Mouse (Mus musculus): ENCODE results near the gene Slmap. TPM values are rescaled to one million over a fixed set of nuclear protein-coding genes. Genes with fewer than 3 reads are reported as not detected.

The Slmap gene
- polyA plus RNA-seq, 1 experiment from 2014 or later, result 17.2 TPM

GRCm38 (mm10) chr14:26488329-26489020 is 46.3 kb downstream of the Slmap start:
- no peaks in the 10 kb centered on the region for H3K36me3 ChIP-seq
- no peaks in the 10 kb centered on the region for H3K9me3 ChIP-seq (replicated peaks)
- H3K27me3 ChIP-seq (ENCODE audit: low read depth, poor library complexity, severe bottlenecking), result no peaks in the 10 kb centered on the region
- no peak for DNase-seq (ENCODE audit: low spot score)
- no peak overlapping the region for H3K27ac ChIP-seq
- no peaks in the 10 kb centered on the region for H3K4me1 ChIP-seq
- WGBS, result 70% methylated on average over 9 of the region's 9 CpGs
- H3K4me3 ChIP-seq, result no peak overlapping the region

DNA sequence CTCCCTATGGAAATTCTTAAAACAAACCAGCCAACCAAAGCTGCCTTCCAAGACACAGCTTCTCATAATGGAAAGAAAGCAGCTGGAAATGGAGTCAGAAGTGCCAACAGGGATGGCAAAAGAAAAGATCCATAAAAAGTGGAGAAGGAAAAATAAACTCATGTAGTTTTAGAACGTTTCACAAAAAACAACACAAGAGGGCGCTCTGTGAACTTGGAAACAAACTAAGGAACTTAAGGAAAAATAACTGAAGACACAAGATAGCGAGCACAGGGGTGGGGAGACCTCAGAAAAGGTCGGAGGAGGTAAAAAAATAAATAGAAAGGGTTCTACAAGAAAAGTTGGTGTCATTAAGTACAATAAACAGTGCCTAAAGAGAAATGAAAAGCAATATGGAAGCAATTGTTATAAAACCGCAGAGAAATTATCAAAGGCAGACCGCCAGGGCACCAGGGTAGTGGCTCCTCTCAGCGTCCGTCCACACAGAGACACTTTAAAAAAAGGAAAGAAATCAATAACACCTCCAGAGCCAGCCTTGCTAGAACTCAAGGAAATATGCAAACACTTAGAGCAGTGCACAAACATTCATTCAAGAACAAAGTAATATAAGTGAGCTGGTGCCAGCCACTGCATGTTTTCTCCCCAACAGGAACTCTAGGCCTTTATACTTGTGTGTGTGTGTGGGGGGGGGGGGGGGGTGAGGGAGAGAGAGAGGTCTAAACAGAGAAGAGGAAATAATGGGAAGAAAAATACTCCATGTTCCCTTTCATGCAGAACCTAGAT is 48.1 kb downstream of the Slmap start:
- H3K4me3 ChIP-seq, result no peak overlapping the region
- no peak for DNase-seq (ENCODE audit: low spot score)
- no peaks in the 10 kb centered on the region for H3K4me1 ChIP-seq
- H3K36me3 ChIP-seq, result no peaks in the 10 kb centered on the region
- no peak overlapping the region for H3K27ac ChIP-seq
- H3K27me3 ChIP-seq (ENCODE audit: low read depth, poor library complexity, severe bottlenecking), result no peaks in the 10 kb centered on the region
- WGBS, result 58% methylated on average over 8 of the region's 8 CpGs
- H3K9me3 ChIP-seq (replicated peaks), result no peaks in the 10 kb centered on the region

GRCm38 (mm10) chr14:26481457-26481856 is 53.3 kb downstream of the Slmap start:
- Histone ChIP-seq H3K27me3 (ENCODE audit: low read depth, poor library complexity, severe bottlenecking) (no peaks in the 10 kb centered on the region), H3K36me3 (no peaks in the 10 kb centered on the region), H3K9me3 (replicated peaks) (no peaks in the 10 kb centered on the region), H3K4me1 (no peaks in the 10 kb centered on the region), H3K27ac (no peak overlapping the region), H3K4me3 (no peak overlapping the region)
- no peak for DNase-seq (ENCODE audit: low spot score)
- WGBS, result 92% methylated on average over 1 of the region's 1 CpGs

DNA sequence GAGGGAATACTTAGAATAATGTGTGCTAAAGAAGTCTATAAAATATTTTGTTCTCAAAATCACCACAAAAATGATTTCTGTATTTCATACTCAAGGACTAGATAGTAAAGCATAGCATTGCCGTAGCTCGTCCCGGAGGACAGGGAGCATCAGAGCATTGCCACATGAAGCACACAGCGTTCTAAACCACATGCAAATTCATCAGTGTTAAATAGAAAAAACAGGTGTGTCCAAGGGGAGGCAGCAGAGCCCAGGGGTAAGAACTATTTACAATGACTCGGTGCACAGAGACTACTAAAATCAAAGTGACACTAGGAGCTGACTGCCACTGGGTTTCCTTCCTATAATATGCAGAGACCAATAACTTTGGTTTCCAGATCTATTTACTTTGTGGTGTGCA is 57.0 kb downstream of the Slmap start:
- no peaks in the 10 kb centered on the region for H3K9me3 ChIP-seq (replicated peaks)
- no peaks in the 10 kb centered on the region for H3K27me3 ChIP-seq (ENCODE audit: low read depth, poor library complexity, severe bottlenecking)
- no peaks in the 10 kb centered on the region for H3K36me3 ChIP-seq
- DNase-seq (ENCODE audit: low spot score), result no peak
- 94% methylated on average over 5 of the region's 5 CpGs for WGBS
- no peaks in the 10 kb centered on the region for H3K4me1 ChIP-seq
- H3K4me3 ChIP-seq, result no peak overlapping the region
- H3K27ac ChIP-seq, result no peak overlapping the region

- no peaks in the 10 kb centered on the region for H3K27me3 ChIP-seq (ENCODE audit: low read depth, poor library complexity, severe bottlenecking)
- whole genome bisulfite sequencing, result 95% methylated on average over 2 of the region's 2 CpGs
- no peaks in the 10 kb centered on the region for H3K4me1 ChIP-seq
- H3K36me3 ChIP-seq, result no peaks in the 10 kb centered on the region
- no peaks in the 10 kb centered on the region for H3K9me3 ChIP-seq (replicated peaks)
- H3K27ac ChIP-seq, result no peak overlapping the region
- no peak for DNase-seq (ENCODE audit: low spot score)
- H3K4me3 ChIP-seq, result no peak overlapping the region
These were observed 58.3 kb downstream of the Slmap start for GRCm38 (mm10) chr14:26476391-26476790.

DNA sequence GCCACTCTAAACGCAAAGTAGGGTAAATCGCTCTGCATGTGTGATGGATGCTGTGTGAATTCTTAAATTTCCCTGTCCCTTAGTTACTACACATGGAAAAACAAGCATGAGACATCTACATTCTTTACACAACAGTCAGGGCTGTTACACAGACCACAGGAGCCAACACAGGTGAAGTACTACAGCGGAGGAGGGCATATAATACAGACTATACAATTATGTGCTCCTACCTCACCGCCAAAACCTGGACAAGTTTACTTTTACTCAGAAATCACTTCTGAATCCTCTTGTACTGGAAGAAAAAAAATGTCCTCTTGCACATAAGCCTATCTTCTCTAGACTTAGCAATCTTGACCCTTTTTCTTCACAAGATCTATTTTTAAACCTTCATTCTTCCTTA is 66.8 kb downstream of the Slmap start:
- no peak overlapping the region for H3K27ac ChIP-seq
- 0 out of 2 replicates have a peak, but pooled peaks cover 3% of the 10 kb centered on the region for H3K4me1 ChIP-seq
- H3K9me3 ChIP-seq (replicated peaks), result no peaks in the 10 kb centered on the region
- H3K27me3 ChIP-seq (ENCODE audit: low read depth, poor library complexity, severe bottlenecking), result no peaks in the 10 kb centered on the region
- H3K36me3 ChIP-seq, result peaks cover 5% of the 10 kb centered on the region; the same call in 1 of the 2 replicates
- no peak overlapping the region for H3K4me3 ChIP-seq
- 95% methylated on average over 4 of the region's 4 CpGs for WGBS
- DNase-seq (ENCODE audit: low spot score), result no peak

DNA sequence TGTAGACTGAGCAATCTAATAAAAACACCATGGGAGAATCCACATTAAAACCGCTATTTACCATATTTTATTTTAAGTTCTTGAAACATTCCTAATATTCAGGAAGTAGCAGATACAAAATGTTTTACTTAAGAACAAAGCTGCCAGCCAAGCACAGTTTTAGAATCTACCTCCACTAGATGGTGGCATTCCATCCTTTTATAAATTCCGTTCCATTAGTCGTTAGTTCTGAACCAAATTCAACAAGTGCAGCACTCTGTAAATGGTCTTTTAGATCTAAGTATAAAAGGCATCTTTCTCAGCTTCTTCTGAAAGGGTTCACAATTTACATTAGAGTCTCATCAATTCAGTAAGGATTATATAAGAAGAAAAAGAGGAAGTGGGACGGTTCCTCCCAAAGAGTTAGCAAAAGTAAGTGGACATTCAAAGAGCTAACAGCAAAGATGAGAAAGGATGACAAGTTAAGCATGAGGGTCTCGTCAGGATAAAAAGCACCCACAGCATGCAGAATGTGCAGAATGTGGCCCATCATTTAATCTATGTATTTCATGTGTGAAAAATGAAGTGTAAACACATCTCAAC is 68.1 kb downstream of the Slmap start:
- no peak overlapping the region for H3K4me3 ChIP-seq
- no peaks in the 10 kb centered on the region for H3K27me3 ChIP-seq (ENCODE audit: low read depth, poor library complexity, severe bottlenecking)
- peaks cover 17% of the 10 kb centered on the region for H3K36me3 ChIP-seq
- H3K27ac ChIP-seq, result no peak overlapping the region
- 0 out of 2 replicates have a peak, but pooled peaks cover 3% of the 10 kb centered on the region for H3K4me1 ChIP-seq
- no peaks in the 10 kb centered on the region for H3K9me3 ChIP-seq (replicated peaks)
- 89% methylated on average over 5 of the region's 5 CpGs for WGBS
- DNase-seq (ENCODE audit: low spot score), result no peak

DNA sequence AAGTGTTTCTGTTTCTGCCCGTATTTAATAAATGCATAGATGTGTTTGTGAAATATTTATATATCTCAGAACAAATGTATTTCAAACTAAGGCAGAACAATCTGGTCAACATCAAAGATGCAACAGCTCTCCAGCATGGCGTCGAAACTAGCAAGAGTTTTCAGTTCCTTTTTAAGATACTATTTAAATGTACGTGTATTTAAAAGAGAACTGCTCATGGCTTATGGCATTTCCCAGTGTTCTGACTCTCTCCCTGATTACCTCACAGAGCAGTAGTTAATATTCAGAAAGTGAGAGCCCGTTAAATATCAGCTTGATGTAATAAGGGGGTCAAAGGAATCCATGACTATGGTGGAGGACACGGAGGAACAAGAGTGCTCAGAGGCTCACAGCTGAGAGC is 68.8 kb downstream of the Slmap start:
- 84% methylated on average over 6 of the region's 6 CpGs for WGBS
- no peaks in the 10 kb centered on the region for H3K9me3 ChIP-seq (replicated peaks)
- no peak overlapping the region for H3K4me3 ChIP-seq
- DNase-seq (ENCODE audit: low spot score), result no peak
- no peak overlapping the region for H3K27ac ChIP-seq
- H3K36me3 ChIP-seq, result peaks cover 24% of the 10 kb centered on the region
- 0 out of 2 replicates have a peak, but pooled peaks cover 3% of the 10 kb centered on the region for H3K4me1 ChIP-seq
- no peaks in the 10 kb centered on the region for H3K27me3 ChIP-seq (ENCODE audit: low read depth, poor library complexity, severe bottlenecking)

DNA sequence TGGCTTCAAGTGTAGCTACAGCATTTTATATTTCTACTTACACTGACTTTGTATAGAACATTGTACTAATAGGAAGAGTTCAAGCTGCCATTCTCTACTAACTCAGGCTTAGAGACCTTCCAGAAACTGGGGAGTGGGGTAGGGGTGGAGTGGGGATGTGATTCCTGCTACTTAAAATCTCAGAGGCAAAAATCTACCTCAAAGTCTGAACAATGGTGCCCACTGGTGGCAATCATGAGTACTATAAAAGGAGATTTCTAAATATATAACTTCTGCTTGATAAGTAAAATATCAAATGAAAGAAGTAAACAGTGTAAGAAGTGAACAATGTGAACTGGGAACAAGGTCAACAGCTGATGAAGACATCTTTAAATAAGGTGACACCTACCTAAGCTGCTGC is 75.2 kb downstream of the Slmap start:
- no peak for DNase-seq (ENCODE audit: low spot score)
- peaks cover 55% of the 10 kb centered on the region for H3K36me3 ChIP-seq
- H3K4me1 ChIP-seq, result no peaks in the 10 kb centered on the region
- H3K4me3 ChIP-seq, result no peak overlapping the region
- no peak overlapping the region for H3K27ac ChIP-seq
- no peaks in the 10 kb centered on the region for H3K27me3 ChIP-seq (ENCODE audit: low read depth, poor library complexity, severe bottlenecking)
- H3K9me3 ChIP-seq (replicated peaks), result no peaks in the 10 kb centered on the region

- 79% methylated on average over 16 of the region's 16 CpGs for WGBS
- peaks cover 32% of the 10 kb centered on the region for H3K36me3 ChIP-seq
- H3K4me3 ChIP-seq, result no peak overlapping the region
- no peak for DNase-seq (ENCODE audit: low spot score)
- no peaks in the 10 kb centered on the region for H3K9me3 ChIP-seq (replicated peaks)
- no peaks in the 10 kb centered on the region for H3K4me1 ChIP-seq
- H3K27ac ChIP-seq, result no peak overlapping the region
- no peaks in the 10 kb centered on the region for H3K27me3 ChIP-seq (ENCODE audit: low read depth, poor library complexity, severe bottlenecking)
These were observed 79.9 kb downstream of the Slmap start for GRCm38 (mm10) chr14:26454851-26455250.

DNA sequence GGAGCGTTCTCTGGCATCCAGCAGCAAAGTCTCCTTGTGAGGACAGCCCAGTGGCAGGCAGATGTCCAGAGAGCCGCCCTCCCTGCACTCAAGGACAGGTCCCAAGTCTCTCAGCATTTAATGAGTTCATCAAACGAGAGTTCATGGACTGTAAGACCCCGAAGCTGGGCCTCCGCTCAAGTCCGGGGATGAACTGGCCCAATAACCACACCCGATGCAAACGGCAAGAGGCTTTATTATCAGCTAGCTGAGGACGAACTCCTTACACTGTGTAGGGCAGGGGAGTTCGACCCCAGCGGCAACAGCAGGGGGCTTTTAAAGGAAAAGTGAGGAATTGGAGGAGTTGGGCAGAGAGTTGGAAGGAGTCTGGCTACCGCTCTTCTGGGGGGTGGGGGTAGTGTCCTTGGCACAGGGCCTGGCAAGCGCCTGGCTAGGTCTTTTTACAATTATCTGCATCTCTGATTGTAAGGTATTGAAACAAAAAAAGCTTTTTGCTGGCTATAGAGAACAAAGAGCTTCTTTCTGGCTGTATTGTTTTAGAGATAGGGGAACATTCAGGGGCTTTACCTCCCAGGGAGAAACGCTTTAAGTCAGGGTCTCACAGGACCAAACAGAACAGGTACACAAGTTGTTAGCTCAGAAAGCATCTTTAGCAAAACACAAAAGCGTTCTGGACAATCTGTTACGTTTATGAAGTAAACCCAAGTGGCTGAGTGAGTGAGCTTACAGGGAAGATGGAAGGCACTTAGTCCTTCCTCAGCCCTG is 84.5 kb downstream of the Slmap start:
- DNase-seq (ENCODE audit: low spot score), result no peak
- H3K9me3 ChIP-seq (replicated peaks), result no peaks in the 10 kb centered on the region
- 57% methylated on average over 16 of the region's 16 CpGs for WGBS

DNA sequence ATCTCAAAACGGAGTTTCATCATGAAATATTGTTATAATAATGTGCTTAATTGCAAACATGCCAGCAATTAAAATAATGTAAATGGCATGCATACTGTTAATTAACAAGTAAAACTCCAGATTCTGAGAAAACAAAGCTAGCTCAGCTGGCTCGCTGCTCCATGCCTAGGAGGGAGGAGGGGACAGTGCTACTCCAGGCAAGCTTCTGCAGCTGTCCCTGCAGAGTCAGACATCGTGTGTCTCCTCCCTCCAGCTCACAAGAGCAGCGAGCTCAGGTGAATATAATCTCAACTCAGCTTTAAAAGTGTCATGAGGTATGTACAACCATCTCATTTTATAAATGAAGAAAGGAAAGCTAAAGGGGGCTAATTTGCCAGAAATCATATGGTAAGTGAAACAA is 86.2 kb downstream of the Slmap start:
- 86% methylated on average over 4 of the region's 4 CpGs for WGBS
- no peaks in the 10 kb centered on the region for H3K27me3 ChIP-seq (ENCODE audit: low read depth, poor library complexity, severe bottlenecking)
- no peak for DNase-seq (ENCODE audit: low spot score)
- H3K4me1 ChIP-seq, result no peaks in the 10 kb centered on the region
- no peak overlapping the region for H3K4me3 ChIP-seq
- peaks cover 6% of the 10 kb centered on the region; the same call in 1 of the 2 replicates for H3K36me3 ChIP-seq
- no peak overlapping the region for H3K27ac ChIP-seq
- no peaks in the 10 kb centered on the region for H3K9me3 ChIP-seq (replicated peaks)

More for the DNA sequence above, 84.5 kb downstream of the Slmap start:
- Histone ChIP-seq H3K27ac (no peak overlapping the region), H3K27me3 (ENCODE audit: low read depth, poor library complexity, severe bottlenecking) (no peaks in the 10 kb centered on the region), H3K4me1 (no peaks in the 10 kb centered on the region), H3K36me3 (peaks cover 9% of the 10 kb centered on the region; the same call in 1 of the 2 replicates), H3K4me3 (no peak overlapping the region)
